Mouse (Mus musculus) megakaryocyte, embryonic 14.5 days (primary cell): ENCODE data around the gene Fam161b.

ENCODE experiments used
- FLI1 ChIP-seq: IDR thresholded peaks from 2 replicates; pipeline ENCODE4 v1.6.1; 2012; ENCODE audit warnings: low read length, inconsistent platforms, mixed read lengths
- GATA1 ChIP-seq: IDR thresholded peaks from 3 replicates; pipeline ENCODE4 v1.6.1; 2012; ENCODE audit warnings: mixed read lengths, low read length, inconsistent platforms, borderline replicate concordance

DNA sequence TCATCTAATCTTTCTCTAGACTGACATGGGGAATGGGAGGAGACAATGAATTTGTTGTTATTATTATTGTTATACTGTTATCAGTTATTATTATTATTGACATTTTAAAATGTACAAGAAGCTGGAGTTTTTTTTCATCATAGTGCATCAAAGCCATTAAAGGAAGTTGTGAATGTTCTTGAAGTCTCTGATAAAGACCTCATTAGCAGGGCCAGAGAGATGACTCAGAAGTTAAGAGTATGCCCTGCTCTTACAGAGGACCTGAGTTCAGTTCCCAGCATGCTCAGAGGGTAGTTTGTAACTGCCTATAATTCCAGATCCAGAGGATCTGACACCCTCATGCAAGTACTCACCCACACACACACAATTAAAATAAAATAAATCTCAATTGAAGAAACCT is 36.1 kb upstream of the Fam161b start:
- TF ChIP-seq GATA1 (no peak), FLI1 (no peak)
